Mouse (Mus musculus): ENCODE results near the gene Gm13691. TPM values are rescaled to one million over a fixed set of nuclear protein-coding genes. Genes with fewer than 3 reads are reported as not detected.
"Not testable (repeated sequence)": the region's sequence is repeated elsewhere in the genome, so short reads cannot be mapped to it uniquely, and the experiment has no call there.

Gene Gm13691
- polyA plus RNA-seq, 1 experiment from 2014 or later = not detected

- not testable (repeated sequence) for H3K4me3 ChIP-seq (ENCODE audit: low read depth, low read length); DNase-seq (ENCODE audit: low spot score); H3K4me2 ChIP-seq (ENCODE audit: low read depth, low read length); ATAC-seq (replicated peaks; ENCODE audit: insufficient number of reproducible peaks, low FRiP score, low TSS enrichment, low read depth); H3K27me3 ChIP-seq (ENCODE audit: control insufficient read depth, insufficient read depth, low read length); H3K27ac ChIP-seq (replicated peaks; ENCODE audit: low read depth, low read length); H3K9ac ChIP-seq (replicated peaks; ENCODE audit: low read length); H3K9me3 ChIP-seq (replicated peaks; ENCODE audit: control insufficient read depth, low read length); H3K36me3 ChIP-seq (replicated peaks; ENCODE audit: control insufficient read depth, insufficient read depth, low read depth, low read length); H3K4me1 ChIP-seq (ENCODE audit: control insufficient read depth, insufficient read depth, low read length)
- no CpG with 5 or more reads among the region's 6 CpGs for WGBS
These were observed 11.7 kb upstream of the Gm13691 start, which contains the start of gene Gm13694 for GRCm38 (mm10) chr2:83978633-83979032. Gm13694 (plus strand) TSS chr2:83978933.

- H3K27ac ChIP-seq (replicated peaks; ENCODE audit: low read depth, low read length); H3K27me3 ChIP-seq (ENCODE audit: control insufficient read depth, insufficient read depth, low read length); ATAC-seq (replicated peaks; ENCODE audit: insufficient number of reproducible peaks, low FRiP score, low TSS enrichment, low read depth); H3K9me3 ChIP-seq (replicated peaks; ENCODE audit: control insufficient read depth, low read length); H3K4me1 ChIP-seq (ENCODE audit: control insufficient read depth, insufficient read depth, low read length); DNase-seq (ENCODE audit: low spot score); H3K4me2 ChIP-seq (ENCODE audit: low read depth, low read length); H3K36me3 ChIP-seq (replicated peaks; ENCODE audit: control insufficient read depth, insufficient read depth, low read depth, low read length); H3K4me3 ChIP-seq (ENCODE audit: low read depth, low read length); H3K9ac ChIP-seq (replicated peaks; ENCODE audit: low read length): not testable (repeated sequence)
- WGBS = no CpG with 5 or more reads among the region's 6 CpGs
These were observed 5.9 kb upstream of the Gm13691 start, which contains the start of gene Gm13697 for GRCm38 (mm10) chr2:83984443-83984842. Gm13697 (plus strand) TSS chr2:83984743.

GRCm38 (mm10) chr2:83993639-83994255 is 3.4 kb downstream of the Gm13691 start:
- not testable (repeated sequence) for H3K9me3 ChIP-seq (replicated peaks; ENCODE audit: control insufficient read depth, low read length); H3K4me3 ChIP-seq (ENCODE audit: low read depth, low read length); ATAC-seq (replicated peaks; ENCODE audit: insufficient number of reproducible peaks, low FRiP score, low TSS enrichment, low read depth); H3K27me3 ChIP-seq (ENCODE audit: control insufficient read depth, insufficient read depth, low read length); H3K4me1 ChIP-seq (ENCODE audit: control insufficient read depth, insufficient read depth, low read length); H3K27ac ChIP-seq (replicated peaks; ENCODE audit: low read depth, low read length); H3K9ac ChIP-seq (replicated peaks; ENCODE audit: low read length); H3K36me3 ChIP-seq (replicated peaks; ENCODE audit: control insufficient read depth, insufficient read depth, low read depth, low read length); H3K4me2 ChIP-seq (ENCODE audit: low read depth, low read length)
- 34% methylated on average over 6 of the region's 9 CpGs for WGBS
- peak; percentile 54 for DNase-seq (ENCODE audit: low spot score)

- no CpG with 5 or more reads among the region's 3 CpGs for WGBS
- not testable (repeated sequence) for DNase-seq (ENCODE audit: low spot score); H3K9ac ChIP-seq (replicated peaks; ENCODE audit: low read length); H3K4me1 ChIP-seq (ENCODE audit: control insufficient read depth, insufficient read depth, low read length); H3K27ac ChIP-seq (replicated peaks; ENCODE audit: low read depth, low read length); ATAC-seq (replicated peaks; ENCODE audit: insufficient number of reproducible peaks, low FRiP score, low TSS enrichment, low read depth); H3K9me3 ChIP-seq (replicated peaks; ENCODE audit: control insufficient read depth, low read length); H3K27me3 ChIP-seq (ENCODE audit: control insufficient read depth, insufficient read depth, low read length); H3K4me2 ChIP-seq (ENCODE audit: low read depth, low read length); H3K4me3 ChIP-seq (ENCODE audit: low read depth, low read length); H3K36me3 ChIP-seq (replicated peaks; ENCODE audit: control insufficient read depth, insufficient read depth, low read depth, low read length)
These were observed 4.2 kb downstream of the Gm13691 start for GRCm38 (mm10) chr2:83994526-83994925.

GRCm38 (mm10) chr2:84008913-84009312 is 18.6 kb downstream of the Gm13691 start:
- Histone ChIP-seq H3K9ac (replicated peaks; ENCODE audit: low read length) (no peak overlapping the region), H3K36me3 (replicated peaks; ENCODE audit: control insufficient read depth, insufficient read depth, low read depth, low read length) (no peaks in the 10 kb centered on the region), H3K4me1 (ENCODE audit: control insufficient read depth, insufficient read depth, low read length) (no peaks in the 10 kb centered on the region), H3K4me2 (ENCODE audit: low read depth, low read length) (no peak overlapping the region), H3K4me3 (ENCODE audit: low read depth, low read length) (no peak overlapping the region), H3K27ac (replicated peaks; ENCODE audit: low read depth, low read length) (no peak overlapping the region), H3K27me3 (ENCODE audit: control insufficient read depth, insufficient read depth, low read length) (no peaks in the 10 kb centered on the region), H3K9me3 (replicated peaks; ENCODE audit: control insufficient read depth, low read length) (no peaks in the 10 kb centered on the region)
- ATAC-seq (replicated peaks; ENCODE audit: insufficient number of reproducible peaks, low FRiP score, low TSS enrichment, low read depth) = no peak
- WGBS = 66% methylated on average over 1 of the region's 1 CpGs
- DNase-seq (ENCODE audit: low spot score) = no peak

- WGBS = 72% methylated on average over 3 of the region's 3 CpGs
- Histone ChIP-seq H3K9me3 (replicated peaks; ENCODE audit: control insufficient read depth, low read length) (no peaks in the 10 kb centered on the region), H3K4me2 (ENCODE audit: low read depth, low read length) (no peak overlapping the region), H3K4me3 (ENCODE audit: low read depth, low read length) (no peak overlapping the region), H3K9ac (replicated peaks; ENCODE audit: low read length) (no peak overlapping the region), H3K4me1 (ENCODE audit: control insufficient read depth, insufficient read depth, low read length) (no peaks in the 10 kb centered on the region), H3K27ac (replicated peaks; ENCODE audit: low read depth, low read length) (no peak overlapping the region), H3K27me3 (ENCODE audit: control insufficient read depth, insufficient read depth, low read length) (no peaks in the 10 kb centered on the region), H3K36me3 (replicated peaks; ENCODE audit: control insufficient read depth, insufficient read depth, low read depth, low read length) (no peaks in the 10 kb centered on the region)
- no peak for ATAC-seq (replicated peaks; ENCODE audit: insufficient number of reproducible peaks, low FRiP score, low TSS enrichment, low read depth)
- no peak for DNase-seq (ENCODE audit: low spot score)
These were observed 19.5 kb downstream of the Gm13691 start for GRCm38 (mm10) chr2:84009818-84010217.

- WGBS = 72% methylated on average over 6 of the region's 6 CpGs
- DNase-seq (ENCODE audit: low spot score) (no peak), ATAC-seq (replicated peaks; ENCODE audit: insufficient number of reproducible peaks, low FRiP score, low TSS enrichment, low read depth) (no peak)
- Histone ChIP-seq H3K4me1 (ENCODE audit: control insufficient read depth, insufficient read depth, low read length) (no peaks in the 10 kb centered on the region), H3K9ac (replicated peaks; ENCODE audit: low read length) (no peak overlapping the region), H3K4me2 (ENCODE audit: low read depth, low read length) (no peak overlapping the region), H3K36me3 (replicated peaks; ENCODE audit: control insufficient read depth, insufficient read depth, low read depth, low read length) (no peaks in the 10 kb centered on the region), H3K27me3 (ENCODE audit: control insufficient read depth, insufficient read depth, low read length) (no peaks in the 10 kb centered on the region), H3K9me3 (replicated peaks; ENCODE audit: control insufficient read depth, low read length) (no peaks in the 10 kb centered on the region), H3K27ac (replicated peaks; ENCODE audit: low read depth, low read length) (no peak overlapping the region), H3K4me3 (ENCODE audit: low read depth, low read length) (no peak overlapping the region)
These were observed 24.2 kb downstream of the Gm13691 start for GRCm38 (mm10) chr2:84014572-84014971.

GRCm38 (mm10) chr2:84016291-84016690 is 25.9 kb downstream of the Gm13691 start:
- not testable (repeated sequence) for H3K9ac ChIP-seq (replicated peaks; ENCODE audit: low read length); ATAC-seq (replicated peaks; ENCODE audit: insufficient number of reproducible peaks, low FRiP score, low TSS enrichment, low read depth); H3K27ac ChIP-seq (replicated peaks; ENCODE audit: low read depth, low read length); H3K4me1 ChIP-seq (ENCODE audit: control insufficient read depth, insufficient read depth, low read length); DNase-seq (ENCODE audit: low spot score); H3K36me3 ChIP-seq (replicated peaks; ENCODE audit: control insufficient read depth, insufficient read depth, low read depth, low read length); H3K9me3 ChIP-seq (replicated peaks; ENCODE audit: control insufficient read depth, low read length); H3K4me2 ChIP-seq (ENCODE audit: low read depth, low read length); H3K27me3 ChIP-seq (ENCODE audit: control insufficient read depth, insufficient read depth, low read length); H3K4me3 ChIP-seq (ENCODE audit: low read depth, low read length)
- WGBS = 79% methylated on average over 5 of the region's 5 CpGs

Data from embryonic facial prominence, embryonic 11.5 days (tissue).